Mouse (Mus musculus): Measurements from ENCODE around the gene Edf1. TPM values are rescaled to one million over a fixed set of nuclear protein-coding genes. Genes with fewer than 3 reads are reported as not detected.

Edf1 gene
- polyA plus RNA-seq, 1 experiment from 2014 or later, result 277 TPM

Other genes with a start within 250 kb of the Edf1 start
- 0.09 and 0.16 TPM in 2 replicates for gene Grin1, start 238.7 kb upstream of the Edf1 start, polyA plus RNA-seq (2015; fragmentation: Nextera tagmentation; extraction: Ambion mirVana)
- 28.4 and 31.3 TPM in 2 replicates for gene Man1b1, start 225.5 kb upstream of the Edf1 start, polyA plus RNA-seq (2015; fragmentation: Nextera tagmentation; extraction: Ambion mirVana)
- 13.6 and 14.4 TPM in 2 replicates for gene Dpp7, start 201.5 kb upstream of the Edf1 start, polyA plus RNA-seq (2015; fragmentation: Nextera tagmentation; extraction: Ambion mirVana)
- 14.9 and 17.0 TPM in 2 replicates for gene Uap1l1, start 192.2 kb upstream of the Edf1 start, polyA plus RNA-seq (2015; fragmentation: Nextera tagmentation; extraction: Ambion mirVana)
- 16.5 and 18.1 TPM in 2 replicates for gene Sapcd2, start 185.5 kb upstream of the Edf1 start, polyA plus RNA-seq (2015; fragmentation: Nextera tagmentation; extraction: Ambion mirVana)
- 0.51 and 0.68 TPM in 2 replicates for gene Entpd2, start 162.0 kb upstream of the Edf1 start, polyA plus RNA-seq (2015; fragmentation: Nextera tagmentation; extraction: Ambion mirVana)
- 26.6 and 29.0 TPM in 2 replicates for gene Npdc1, start 158.5 kb upstream of the Edf1 start, polyA plus RNA-seq (2015; fragmentation: Nextera tagmentation; extraction: Ambion mirVana)
- gene Fut7, start 134.6 kb upstream of the Edf1 start, polyA plus RNA-seq (2015; fragmentation: Nextera tagmentation; extraction: Ambion mirVana), result 0.07 TPM in 1 of 2 replicates, not detected in the other
- gene Abca2, start 129.1 kb upstream of the Edf1 start, polyA plus RNA-seq (2015; fragmentation: Nextera tagmentation; extraction: Ambion mirVana), result 2.7 and 3.2 TPM in 2 replicates
- 1.8 and 2.5 TPM in 2 replicates for gene Clic3, start 101.0 kb upstream of the Edf1 start, polyA plus RNA-seq (2015; fragmentation: Nextera tagmentation; extraction: Ambion mirVana)
- gene Paxx, start 96.8 kb upstream of the Edf1 start, polyA plus RNA-seq (2015; fragmentation: Nextera tagmentation; extraction: Ambion mirVana), result 25.6 and 25.7 TPM in 2 replicates
- 19.8 and 20.7 TPM in 2 replicates for gene Ptgds, start 87.8 kb upstream of the Edf1 start, polyA plus RNA-seq (2015; fragmentation: Nextera tagmentation; extraction: Ambion mirVana)
- gene Lcn12, start 63.9 kb upstream of the Edf1 start, polyA plus RNA-seq (2015; fragmentation: Nextera tagmentation; extraction: Ambion mirVana), result not detected in 2 replicates
- gene Fbxw5, start 57.1 kb upstream of the Edf1 start, polyA plus RNA-seq (2015; fragmentation: Nextera tagmentation; extraction: Ambion mirVana), result 73.8 and 83.9 TPM in 2 replicates
- 3.1 and 3.5 TPM in 2 replicates for gene C8g, start 56.1 kb upstream of the Edf1 start, polyA plus RNA-seq (2015; fragmentation: Nextera tagmentation; extraction: Ambion mirVana)
- gene Traf2, start 10.9 kb upstream of the Edf1 start, polyA plus RNA-seq (2015; fragmentation: Nextera tagmentation; extraction: Ambion mirVana), result 21.0 and 22.9 TPM in 2 replicates
- 4.6 and 7.3 TPM in 2 replicates for gene Mamdc4, start 17.0 kb downstream of the Edf1 start, polyA plus RNA-seq (2015; fragmentation: Nextera tagmentation; extraction: Ambion mirVana)
- gene Phpt1, start 17.4 kb downstream of the Edf1 start, polyA plus RNA-seq (2015; fragmentation: Nextera tagmentation; extraction: Ambion mirVana), result 177 and 199 TPM in 2 replicates
- 0.14 and 0.27 TPM in 2 replicates for gene Ajm1, start 23.9 kb downstream of the Edf1 start, polyA plus RNA-seq (2015; fragmentation: Nextera tagmentation; extraction: Ambion mirVana)
- 42.9 and 47.6 TPM in 2 replicates for gene Rabl6, start 50.7 kb downstream of the Edf1 start, polyA plus RNA-seq (2015; fragmentation: Nextera tagmentation; extraction: Ambion mirVana)
- gene Ccdc183, start 59.8 kb downstream of the Edf1 start, polyA plus RNA-seq (2015; fragmentation: Nextera tagmentation; extraction: Ambion mirVana), result 0.11 and 0.13 TPM in 2 replicates
- 20.3 and 20.4 TPM in 2 replicates for gene Tmem141, start 64.2 kb downstream of the Edf1 start, polyA plus RNA-seq (2015; fragmentation: Nextera tagmentation; extraction: Ambion mirVana)
- gene Fcna, start 70.2 kb downstream of the Edf1 start, polyA plus RNA-seq (2015; fragmentation: Nextera tagmentation; extraction: Ambion mirVana), result 2.3 and 2.6 TPM in 2 replicates
- gene Lcn8, start 95.3 kb downstream of the Edf1 start, polyA plus RNA-seq (2015; fragmentation: Nextera tagmentation; extraction: Ambion mirVana), result not detected in 2 replicates
- gene Lcn5, start 100.1 kb downstream of the Edf1 start, polyA plus RNA-seq (2015; fragmentation: Nextera tagmentation; extraction: Ambion mirVana), result not detected in 2 replicates
- gene Lcn6, start 118.9 kb downstream of the Edf1 start, polyA plus RNA-seq (2015; fragmentation: Nextera tagmentation; extraction: Ambion mirVana), result not detected in 2 replicates
- gene Lcn10, start 124.9 kb downstream of the Edf1 start, polyA plus RNA-seq (2015; fragmentation: Nextera tagmentation; extraction: Ambion mirVana), result not detected in 2 replicates
- not detected in 2 replicates for gene Obp2a, start 142.2 kb downstream of the Edf1 start, polyA plus RNA-seq (2015; fragmentation: Nextera tagmentation; extraction: Ambion mirVana)
- gene Bmyc, start 148.9 kb downstream of the Edf1 start, polyA plus RNA-seq (2015; fragmentation: Nextera tagmentation; extraction: Ambion mirVana), result 47.0 and 47.6 TPM in 2 replicates
- gene Obp2b, start 179.2 kb downstream of the Edf1 start, polyA plus RNA-seq (2015; fragmentation: Nextera tagmentation; extraction: Ambion mirVana), result not detected in 2 replicates
- gene Lcn3, start 207.7 kb downstream of the Edf1 start, polyA plus RNA-seq (2015; fragmentation: Nextera tagmentation; extraction: Ambion mirVana), result not detected in 2 replicates
- not detected in 2 replicates for gene Lcn11, start 219.2 kb downstream of the Edf1 start, polyA plus RNA-seq (2015; fragmentation: Nextera tagmentation; extraction: Ambion mirVana)
- gene Gm13539, start 224.4 kb downstream of the Edf1 start, polyA plus RNA-seq (2015; fragmentation: Nextera tagmentation; extraction: Ambion mirVana), result not detected in 2 replicates

All from heart, embryonic 13.5 days (tissue).